Mouse (Mus musculus) lung, postnatal 10 days (tissue): ENCODE measurements around the gene Zfp398.
A peak's percentile ranks its signal among the peaks of the same experiment; 100 is the strongest.
"Not testable (repeated sequence)": the region's sequence is repeated elsewhere in the genome, so short reads cannot be mapped to it uniquely, and the experiment has no call there.

Experiments used
- DNase-seq: peaks from one replicate; pipeline ENCODE4 v3.0.0; 2021

Gene Zfp398

DNA sequence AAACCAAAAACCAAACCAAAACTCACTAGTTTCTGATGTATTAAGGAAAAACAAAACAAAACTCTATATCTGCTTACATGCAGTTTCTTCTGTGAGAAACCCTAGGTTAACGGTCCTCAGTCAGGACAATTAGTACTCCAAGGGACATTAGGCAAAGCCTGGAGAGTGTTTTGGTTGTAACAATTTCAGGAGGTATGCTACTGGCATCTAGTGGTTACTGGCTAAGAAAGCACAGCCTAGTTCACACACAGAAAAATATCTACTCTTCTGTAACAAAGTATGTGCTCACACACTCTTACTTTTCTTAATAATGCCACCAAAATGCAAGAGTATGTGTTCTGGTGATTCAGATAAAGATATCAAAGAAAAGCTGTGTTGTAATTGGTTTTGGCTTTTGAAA lies 6.5 kb upstream of the Zfp398 start:
- DNase-seq = peak; percentile 25

DNA sequence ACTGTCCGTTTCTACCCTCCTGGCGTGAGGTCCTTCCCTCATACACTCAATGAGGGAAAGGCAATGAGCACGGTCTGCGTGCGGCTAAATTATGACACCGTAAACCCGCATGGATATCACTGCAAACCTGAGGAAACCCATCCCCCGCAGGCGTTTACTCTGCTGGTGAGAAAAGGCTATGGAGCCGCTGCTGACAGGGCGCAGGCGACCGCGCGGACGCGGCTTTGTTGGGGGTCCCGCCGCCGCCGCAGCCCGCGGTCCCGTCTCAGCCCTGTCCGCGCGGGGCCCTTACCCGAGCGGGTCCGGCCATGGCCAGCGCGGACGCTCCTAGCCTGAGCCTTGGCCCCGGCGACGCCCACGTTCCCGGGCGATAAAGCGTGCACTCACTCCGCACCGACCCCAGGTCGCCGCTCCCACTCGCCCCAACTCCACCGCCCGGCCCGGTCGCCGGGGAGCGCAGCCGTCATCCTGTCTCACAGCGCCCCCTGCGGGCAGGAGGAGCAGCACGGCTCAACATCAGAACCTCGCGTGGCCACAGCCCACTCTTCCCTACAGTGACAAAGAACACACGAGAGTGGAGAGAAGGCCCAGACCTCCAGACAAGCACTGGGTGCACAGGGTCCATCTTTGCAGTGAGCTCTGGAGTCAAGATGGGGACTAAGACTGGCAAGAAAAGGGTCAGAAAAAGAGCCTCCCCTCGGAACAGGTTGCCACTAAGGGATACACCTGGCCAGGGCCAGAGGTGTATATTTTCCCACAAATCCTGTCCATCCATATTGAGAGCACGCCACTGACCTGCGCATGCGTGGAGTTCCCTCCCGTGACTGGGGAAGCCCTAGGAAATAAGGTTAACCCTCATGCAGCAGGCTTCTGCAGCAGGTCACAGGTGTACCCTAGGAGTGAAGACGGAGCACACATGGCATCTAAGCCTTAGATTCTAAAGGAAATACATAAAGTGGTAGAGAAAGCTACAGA lies 5.1 kb upstream of the Zfp398 start, which contains the start of gene Zfp786:
Gene Zfp786 (minus strand): TSS at position 764 of the 975 bp plus-strand sequence.
- peak; percentile 95 for DNase-seq

DNA sequence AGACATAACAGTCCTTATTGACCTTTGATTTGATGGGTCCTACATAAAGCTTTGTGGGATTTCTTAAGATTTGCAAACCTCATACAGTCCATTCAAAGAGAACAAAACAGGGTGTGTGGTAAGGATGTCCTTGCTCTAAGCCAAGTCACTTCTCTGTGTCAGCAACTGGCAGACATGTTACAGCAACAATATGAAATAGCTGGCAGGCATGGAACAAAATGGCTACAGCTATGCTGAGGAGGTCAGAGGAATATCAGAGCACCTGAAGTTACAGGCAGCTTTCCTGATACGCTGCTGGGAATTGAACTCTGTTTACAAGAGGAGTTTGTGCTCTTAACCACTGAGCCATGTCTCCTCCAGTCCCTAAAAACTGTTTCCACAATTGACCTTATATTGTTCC lies 3.2 kb upstream of the Zfp398 start:
- no peak for DNase-seq

DNA sequence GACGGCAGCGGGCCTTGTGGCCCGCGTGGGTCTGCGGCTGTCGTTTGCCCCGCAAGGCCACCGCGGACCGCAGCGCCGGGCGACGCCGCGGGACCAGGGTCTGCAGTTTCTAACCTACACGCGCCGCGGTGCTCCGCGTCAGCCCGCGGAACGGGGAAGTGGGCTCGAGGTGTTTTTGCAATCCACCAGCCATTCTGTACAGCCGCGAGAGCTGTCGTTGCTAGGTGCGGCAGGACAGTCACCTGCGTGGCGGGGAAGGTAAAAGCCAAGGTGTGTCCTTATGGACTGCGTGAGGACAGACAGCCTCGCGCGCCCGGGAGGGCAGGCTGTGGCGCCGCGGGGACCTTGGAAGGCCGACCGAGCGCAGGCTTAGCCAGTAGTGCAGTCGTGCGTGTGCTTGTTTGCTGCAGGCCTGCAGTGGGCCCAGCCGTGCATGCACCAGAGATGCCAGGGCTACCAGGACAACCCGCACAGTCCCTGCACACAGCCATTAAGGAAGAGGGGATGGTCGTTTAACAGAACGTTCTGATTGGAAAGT lies 592 bp downstream of the Zfp398 start:
- DNase-seq = peak; percentile 51

DNA sequence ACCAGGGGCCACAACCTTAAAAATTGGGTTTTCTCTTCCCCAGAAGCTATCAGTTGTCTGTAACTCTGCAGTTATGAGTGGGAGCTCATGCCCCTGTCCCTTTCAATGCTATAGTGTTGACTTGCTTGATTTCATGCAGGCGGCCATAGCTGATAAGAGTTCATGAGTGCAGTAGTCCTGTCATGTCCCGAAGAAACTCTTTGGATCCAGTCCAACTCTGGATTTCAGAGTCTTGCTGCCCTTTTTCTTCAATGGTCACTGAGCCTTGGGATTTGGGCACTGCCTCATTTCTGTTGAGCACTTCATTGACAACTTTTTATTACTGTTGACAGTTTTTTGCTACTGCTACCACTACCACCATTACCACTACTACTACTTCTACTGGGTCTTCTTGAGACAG lies 2.2 kb downstream of the Zfp398 start:
- no peak for DNase-seq

DNA sequence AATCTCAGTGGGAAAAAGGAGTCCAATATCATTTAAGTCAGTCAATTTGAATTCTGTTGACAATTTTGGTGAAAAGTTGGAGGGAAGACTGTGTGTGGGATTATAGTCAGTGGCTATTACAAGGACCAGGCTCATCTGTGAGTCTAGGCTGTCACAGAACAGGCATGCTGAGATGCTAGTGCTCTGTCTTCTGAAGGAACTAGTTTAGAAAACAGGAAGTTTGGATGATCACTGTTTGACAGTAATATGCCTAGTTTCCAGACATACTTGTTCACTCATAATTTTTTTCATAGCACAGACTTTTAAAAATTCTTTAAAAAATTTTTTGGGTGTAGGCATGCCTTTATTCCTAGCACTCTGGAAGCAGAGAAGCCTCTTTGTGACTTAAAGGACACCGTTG lies 5.6 kb downstream of the Zfp398 start:
- DNase-seq = no peak

DNA sequence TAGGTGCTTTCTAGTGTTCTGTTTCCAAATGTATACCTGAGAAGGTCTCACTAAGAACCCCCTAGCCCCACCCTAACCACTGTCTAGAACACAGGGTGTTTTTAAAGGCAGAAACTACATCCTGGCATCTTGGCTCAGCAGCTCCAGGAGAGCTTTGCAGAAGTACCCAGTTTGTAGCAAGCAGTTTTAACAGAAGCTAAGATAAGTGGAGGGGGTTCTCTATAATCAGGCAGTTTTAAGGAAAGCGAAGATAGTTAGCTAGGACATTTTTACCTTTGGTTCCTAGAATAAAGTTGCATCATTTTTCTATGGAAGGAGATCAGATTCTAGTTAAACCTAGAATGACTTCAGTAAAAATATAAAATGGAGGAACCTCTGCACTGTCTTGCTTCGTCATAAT lies 6.4 kb downstream of the Zfp398 start:
- DNase-seq = no peak

DNA sequence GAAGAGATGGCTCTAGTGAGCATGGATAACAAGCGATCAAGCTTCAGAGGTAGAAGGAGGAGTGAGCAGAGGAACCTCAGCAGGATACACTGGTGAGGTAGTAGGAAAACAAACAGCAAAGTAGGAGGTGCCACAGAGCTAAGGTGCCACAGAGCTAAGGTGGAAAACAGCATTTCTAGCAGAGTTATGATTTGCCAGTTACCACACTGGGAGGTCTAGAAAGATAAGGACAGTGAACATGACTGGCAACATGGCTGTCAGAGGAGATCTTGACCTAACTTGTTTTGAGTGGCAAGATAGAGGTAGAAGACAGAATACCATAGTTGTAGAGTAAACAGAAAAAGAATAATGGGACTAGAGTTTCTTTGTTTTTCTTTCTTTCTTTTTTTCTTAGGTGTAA lies 6.9 kb downstream of the Zfp398 start:
- DNase-seq = no peak

DNA sequence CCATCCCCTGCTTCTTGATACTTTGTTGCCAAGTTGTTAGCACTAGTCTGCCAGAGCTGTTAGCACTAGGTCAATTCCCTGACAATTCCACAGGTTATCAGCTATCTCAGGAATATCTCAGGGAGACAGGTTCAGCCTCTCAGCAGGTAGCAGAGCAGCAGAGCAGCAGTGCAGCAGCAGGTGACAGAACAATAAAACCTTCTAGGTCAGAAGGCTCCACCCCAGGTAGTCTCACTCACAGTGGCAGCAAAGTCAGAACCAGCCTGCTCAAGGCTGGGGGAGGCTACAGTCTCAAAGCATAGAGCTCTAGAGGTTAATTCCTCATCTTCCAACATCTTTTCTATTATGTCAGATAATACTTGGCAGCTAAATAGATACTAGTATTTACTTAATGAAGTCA lies 10.3 kb downstream of the Zfp398 start:
- no peak for DNase-seq

DNA sequence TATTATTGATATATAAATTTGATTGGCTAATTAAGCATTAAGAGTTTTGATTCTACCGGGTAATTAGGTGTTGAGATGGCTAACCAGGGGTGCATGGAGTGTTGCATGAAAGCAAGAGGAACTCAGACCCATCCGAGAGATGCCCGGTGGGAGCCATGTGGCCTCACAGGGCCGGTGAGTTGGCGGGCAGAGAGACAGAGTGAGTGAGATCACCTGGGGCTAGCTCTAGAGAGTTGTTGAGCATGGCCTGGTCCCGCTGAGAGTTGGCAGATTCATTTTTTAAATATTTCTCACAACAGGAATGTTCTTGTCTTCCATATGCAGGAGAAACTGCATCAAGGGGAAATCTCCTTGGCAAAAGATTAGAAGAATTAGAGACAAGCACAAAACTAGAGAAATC lies 21.8 kb downstream of the Zfp398 start:
- DNase-seq = no peak

DNA sequence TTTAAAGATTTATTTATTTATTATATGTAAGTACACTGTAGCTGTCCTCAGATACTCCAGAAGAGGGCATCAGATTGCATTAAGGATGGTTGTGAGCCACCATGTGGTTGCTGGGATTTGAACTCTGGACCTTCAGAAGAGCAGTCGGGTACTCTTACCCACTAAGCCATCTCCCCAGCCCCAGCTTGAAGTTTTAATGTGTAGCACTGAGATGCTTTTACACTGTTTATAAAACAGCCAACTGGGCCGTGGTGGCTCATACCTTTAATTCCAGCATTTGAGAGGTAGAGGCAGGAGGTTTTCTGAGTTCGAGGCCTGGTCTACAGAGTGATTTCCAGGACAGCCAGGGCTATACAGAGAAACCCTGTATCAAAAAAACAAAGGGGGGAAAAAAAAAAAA lies 22.3 kb downstream of the Zfp398 start:
- DNase-seq = not testable (repeated sequence)

DNA sequence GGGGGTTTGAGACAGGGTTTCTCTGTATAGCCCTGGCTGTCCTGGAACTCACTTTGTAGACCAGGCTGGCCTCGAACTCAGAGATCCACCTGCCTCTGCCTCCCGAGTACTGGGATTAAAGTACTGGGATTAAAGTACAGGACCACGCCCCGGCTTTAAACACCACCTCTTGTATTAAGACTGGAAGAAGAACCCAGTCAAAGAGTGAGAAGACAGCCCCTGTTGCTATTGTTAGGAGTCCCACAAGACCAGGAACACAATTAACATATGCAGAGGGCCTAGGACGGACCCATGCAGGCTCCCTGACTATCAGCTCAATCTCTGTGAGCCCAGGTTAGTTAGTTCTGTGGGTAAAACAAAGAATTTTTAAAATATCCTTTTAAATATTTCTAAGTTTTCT lies 36.8 kb downstream of the Zfp398 start:
- DNase-seq = no peak

DNA sequence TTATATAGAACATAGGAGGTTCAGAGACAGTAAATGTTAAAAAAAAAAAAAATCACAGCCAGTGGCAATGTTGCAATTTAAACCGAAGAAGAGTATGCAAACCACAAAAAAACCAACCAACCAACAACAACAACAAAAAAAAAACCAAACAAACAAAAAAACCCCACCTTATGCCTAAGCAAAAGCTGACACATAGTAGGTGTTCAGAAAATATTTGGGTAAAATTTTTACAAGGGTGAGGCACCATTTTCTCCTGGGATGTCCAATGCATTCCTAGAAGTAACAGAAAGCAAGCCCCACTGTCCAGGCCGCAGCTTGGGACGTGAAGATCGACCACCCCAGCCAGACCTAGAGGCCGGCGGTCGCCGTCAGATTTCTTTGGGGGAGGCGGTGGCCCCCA lies 41.6 kb downstream of the Zfp398 start, which contains the start of gene Zfp282:
Gene Zfp282 (plus strand): TSS at position 147 of the 400 bp plus-strand sequence.
- no peak for DNase-seq

DNA sequence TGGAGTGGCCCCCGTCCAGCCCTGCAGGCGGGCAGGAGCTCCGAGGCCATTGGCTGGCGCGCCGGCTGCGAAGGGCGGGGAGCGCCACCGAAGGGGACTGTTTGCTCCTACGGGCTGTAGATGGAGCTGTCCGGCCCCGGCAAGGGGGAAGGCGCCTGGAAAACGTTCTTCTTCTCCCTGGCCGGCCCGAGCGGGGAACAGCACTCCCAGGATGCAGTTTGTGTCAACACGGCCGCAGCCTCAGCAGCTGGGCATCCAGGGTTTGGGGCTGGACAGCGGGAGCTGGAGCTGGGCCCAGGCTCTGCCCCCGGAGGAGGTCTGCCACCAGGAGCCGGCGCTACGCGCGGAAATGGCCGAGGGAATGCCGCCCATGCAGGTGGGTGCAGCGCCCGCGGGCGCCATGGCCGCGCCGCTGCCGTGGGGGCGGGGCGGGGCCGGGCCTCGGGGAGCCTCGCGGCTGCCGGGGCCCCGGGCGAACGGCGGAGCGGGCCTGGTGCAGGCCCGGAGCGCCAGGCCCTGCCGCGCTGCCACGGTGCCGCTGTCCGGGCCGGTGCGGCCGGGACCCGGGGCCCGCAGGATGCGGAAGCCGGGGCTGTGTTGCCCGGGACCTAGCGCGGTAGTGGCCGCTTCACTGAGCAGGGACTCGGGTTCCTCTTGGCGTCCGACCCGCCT lies 42.1 kb downstream of the Zfp398 start:
- DNase-seq = peak; percentile 95

DNA sequence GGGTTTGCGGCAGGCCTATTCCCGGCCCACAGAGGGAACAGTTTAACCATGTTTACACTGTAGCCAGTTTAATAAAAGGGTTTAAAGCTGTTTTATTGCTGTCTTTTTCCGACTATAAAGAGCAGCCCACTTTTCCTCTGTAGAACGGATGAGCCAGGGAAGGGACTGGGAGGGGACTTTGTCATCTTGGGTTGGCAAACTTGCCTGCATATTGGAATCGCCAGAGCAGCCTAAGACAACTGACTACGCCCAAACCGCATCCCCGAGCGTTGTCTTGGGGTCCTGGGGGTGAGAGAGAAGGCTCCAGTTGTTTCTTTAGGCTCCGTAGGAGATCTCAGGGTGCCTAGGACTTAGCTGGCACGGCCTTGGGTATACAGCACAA lies 42.7 kb downstream of the Zfp398 start:
- DNase-seq = no peak

DNA sequence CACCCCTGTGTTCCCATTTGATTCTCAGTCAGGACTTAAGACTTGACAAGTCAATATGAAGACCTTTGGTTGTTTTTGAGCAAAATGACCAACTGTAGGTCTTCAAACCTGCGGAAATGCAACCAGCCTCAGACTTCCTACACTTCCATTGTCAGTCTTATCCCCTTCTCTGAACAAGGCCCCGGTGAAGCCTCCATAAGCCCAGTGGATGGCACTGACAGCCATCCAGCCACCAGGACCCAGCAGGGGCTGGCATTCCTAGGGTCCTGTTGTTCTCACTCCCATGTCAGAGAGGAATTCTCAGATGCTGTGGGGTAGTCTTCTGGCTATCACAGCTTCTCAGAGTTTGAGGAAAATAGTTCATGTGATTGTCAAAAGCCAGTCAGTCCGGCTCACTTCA lies 43.1 kb downstream of the Zfp398 start:
- DNase-seq = no peak

DNA sequence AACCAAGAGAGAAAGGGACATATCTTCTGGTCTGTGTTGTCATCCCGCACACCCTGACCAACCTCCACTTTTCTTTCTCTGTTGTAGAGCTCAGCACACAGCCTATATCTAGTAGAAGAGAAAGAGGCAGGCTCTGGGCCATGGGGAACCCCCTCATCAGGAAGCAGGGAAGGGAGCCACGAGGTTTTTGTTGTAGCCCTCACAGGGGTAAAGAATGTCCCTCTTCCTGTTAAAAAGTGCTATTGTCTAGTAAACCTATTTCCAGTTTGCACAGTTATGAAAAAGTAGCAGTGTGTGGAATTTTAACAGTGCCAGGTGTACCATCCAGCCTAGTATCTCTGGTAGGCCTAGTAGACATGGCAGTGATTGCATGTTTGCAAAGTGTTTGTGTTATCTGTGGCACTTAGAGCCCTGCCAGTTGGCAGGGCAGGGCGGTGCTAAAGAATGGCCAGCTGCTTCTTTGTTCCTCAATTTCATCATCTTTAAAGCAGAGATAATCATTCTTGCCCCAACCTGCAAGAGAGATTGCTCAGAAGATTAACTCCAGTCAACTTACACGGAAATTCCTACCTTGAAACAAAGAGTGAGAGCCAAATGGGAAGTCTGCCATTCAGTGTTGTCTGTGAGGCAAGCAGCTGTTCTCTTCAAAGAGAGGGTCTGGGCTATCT lies 43.7 kb downstream of the Zfp398 start:
- DNase-seq = no peak

DNA sequence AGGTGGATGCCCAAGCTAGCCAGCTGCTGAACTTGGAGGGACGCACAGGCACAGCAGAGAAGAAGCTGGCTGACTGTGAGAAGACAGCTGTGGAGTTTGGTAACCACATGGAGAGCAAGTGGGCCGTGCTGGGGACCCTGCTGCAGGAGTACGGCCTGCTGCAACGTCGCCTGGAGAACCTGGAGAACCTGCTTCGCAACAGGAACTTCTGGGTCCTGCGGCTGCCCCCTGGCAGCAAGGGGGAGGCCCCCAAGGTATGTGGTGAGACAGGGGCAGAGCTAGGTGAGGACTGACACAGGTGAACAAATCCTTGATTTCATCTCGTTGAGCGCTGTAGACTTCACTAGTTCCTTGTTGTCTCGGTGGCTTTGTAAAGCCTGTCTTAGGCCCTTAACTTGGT lies 44.7 kb downstream of the Zfp398 start:
- DNase-seq = no peak

DNA sequence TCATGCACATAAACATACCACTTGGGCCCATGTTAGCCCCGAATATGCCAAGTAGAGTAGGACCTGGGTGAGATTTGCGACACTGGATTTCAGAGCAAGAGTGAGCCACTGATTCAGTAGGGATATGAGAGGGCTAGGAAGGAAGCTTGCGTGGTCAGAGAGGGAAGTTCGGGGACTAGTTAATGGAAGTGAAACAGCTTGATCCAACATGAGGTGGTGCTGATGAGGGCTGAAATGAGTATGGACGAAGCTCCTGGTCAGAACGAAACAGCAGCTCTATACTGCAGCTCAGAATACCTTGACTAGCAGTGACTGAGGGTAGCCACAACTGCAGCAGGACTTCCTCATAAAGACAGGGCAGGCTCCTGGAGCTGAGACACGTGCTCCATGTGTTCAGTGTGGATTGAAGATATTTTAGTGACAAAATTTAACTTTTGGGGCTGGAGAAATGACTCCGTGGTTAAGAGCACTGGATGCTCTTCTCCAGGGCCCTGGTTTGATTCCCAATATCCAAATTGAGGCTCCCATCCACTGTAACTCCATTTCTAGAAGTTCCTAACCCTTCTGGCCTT lies 53.4 kb downstream of the Zfp398 start:
- no peak for DNase-seq

DNA sequence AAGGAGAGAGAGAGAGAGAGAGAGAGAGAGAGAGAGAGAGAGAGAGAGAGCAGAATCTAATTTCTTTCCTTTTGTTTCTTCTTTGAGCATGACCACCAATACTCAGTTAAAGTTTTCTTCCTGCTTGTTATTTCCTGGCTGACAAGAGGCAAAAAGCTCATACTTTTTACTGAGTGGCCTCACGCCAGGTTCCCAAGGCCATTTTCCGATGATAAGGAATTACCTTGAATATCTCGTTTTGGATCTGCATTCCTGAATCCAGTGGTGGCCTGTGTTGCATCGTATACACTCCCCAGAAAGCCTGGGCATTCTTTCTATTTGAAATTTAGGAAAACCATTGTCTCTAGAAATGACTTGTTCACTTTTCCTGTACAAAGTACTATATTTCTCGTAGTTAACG lies 64.0 kb downstream of the Zfp398 start:
- no peak for DNase-seq

DNA sequence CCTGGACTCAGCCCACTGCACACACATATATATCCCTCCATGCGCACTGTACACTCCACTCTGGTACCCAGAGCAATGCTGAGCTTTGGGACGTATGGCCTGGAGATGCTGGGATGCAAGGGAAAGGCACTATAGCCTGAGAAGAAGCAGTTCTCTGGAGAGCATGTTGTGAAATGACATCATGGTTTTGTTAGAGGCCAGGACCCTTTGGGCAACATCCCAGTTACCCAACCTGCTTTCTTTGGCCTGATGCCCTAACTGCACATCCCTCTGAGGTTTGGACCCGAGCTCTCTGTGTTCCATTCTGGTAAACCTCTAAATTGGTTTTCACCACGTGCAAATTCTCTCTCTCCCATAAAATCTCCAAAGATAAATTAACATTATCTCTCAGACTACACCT lies 68.1 kb downstream of the Zfp398 start:
- DNase-seq = no peak

DNA sequence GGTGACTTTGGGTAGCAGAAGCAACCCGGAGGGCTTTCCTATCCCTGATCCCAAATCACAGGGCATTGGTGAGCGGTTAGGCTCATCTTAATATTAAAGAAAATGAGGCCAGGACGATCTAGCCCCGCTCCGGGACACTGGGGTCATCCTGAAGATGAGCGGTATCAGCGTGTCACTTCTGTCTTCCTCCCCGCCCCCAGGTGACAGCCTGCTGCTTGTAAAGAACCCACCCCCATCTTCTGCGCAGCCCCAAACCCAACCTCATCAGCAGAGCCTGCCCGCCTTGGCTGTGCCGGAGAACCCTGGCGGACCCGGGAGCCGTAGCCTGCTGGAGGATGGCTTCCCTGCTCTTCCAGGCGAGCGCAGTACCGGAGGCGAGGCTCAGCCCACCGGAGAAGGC lies 68.9 kb downstream of the Zfp398 start:
- DNase-seq = no peak
